Mouse (Mus musculus) myocyte (in vitro differentiated cells): ENCODE measurements at regions not wholly inside any gene's neighbourhood (a gene's known extent, or its start where the extent isn't known, plus 50 kb on each side); places are given as distances from the start of the nearest gene placed in this dataset.

Source experiments
- E2F4 ChIP-seq: IDR thresholded peaks from one replicate; pipeline ENCODE4 v1.6.1; 2011; ENCODE audit warnings: mild to moderate bottlenecking, control low read depth, moderate library complexity; ENCODE audit not compliant: insufficient read depth
- MAX ChIP-seq: IDR thresholded peaks from one replicate; pipeline ENCODE4 v1.6.1; 2011; ENCODE audit warnings: low read depth, mild to moderate bottlenecking, control low read depth
- MYOD1 ChIP-seq, 3 experiments: IDR thresholded peaks; one replicate each; pipeline ENCODE4 v1.6.1; 2011; ENCODE audit warnings: control low read depth in 2 of 3, low read depth in 2 of 3, mild to moderate bottlenecking in 2 of 3, moderate library complexity in 1 of 3; ENCODE audit not compliant: insufficient read length in 2 of 3, control insufficient read depth in 1 of 3
- POLR2A ChIP-seq: IDR thresholded peaks from one replicate; pipeline ENCODE4 v1.6.1; 2011; ENCODE audit warnings: low read depth, mild to moderate bottlenecking, control low read depth, moderate library complexity; ENCODE audit not compliant: insufficient read length
- REST ChIP-seq: IDR thresholded peaks from one replicate; pipeline ENCODE4 v1.6.1; 2011; ENCODE audit warnings: mild to moderate bottlenecking, control low read depth, moderate library complexity; ENCODE audit not compliant: insufficient read depth, insufficient read length

- no peak for TF ChIP-seq MYOD1 (IDR thresholded peaks at IDR 0.05; ENCODE audit: control insufficient read depth in 1 of 3, insufficient read length in 2 of 3, low read depth in 2 of 3)
- TF ChIP-seq POLR2A: no peak
- no peak for TF ChIP-seq E2F4
- TF ChIP-seq MAX: no peak
- no peak for TF ChIP-seq REST
Measured at GRCm38 (mm10) chr9:104406491-104406890, 68.9 kb upstream of the Acpp start.
